Mouse (Mus musculus) thymus, adult 2 months (tissue): ENCODE measurements around the gene Krtap10-4. TPM values are rescaled to one million over a fixed set of nuclear protein-coding genes. Genes with fewer than 3 reads are reported as not detected.

Source experiments
- DNase-seq: peaks from one replicate; pipeline ENCODE4 v3.0.0; 2021
- H3K27ac ChIP-seq: fragments of 200-500 bp; 2 replicates; pipeline ENCODE4 v1.5.1; 2012; ENCODE audit warnings: low read length, control low read depth; ENCODE audit not compliant: control insufficient read depth, insufficient read depth
- H3K27me3 ChIP-seq: fragments of 200-500 bp; 2 replicates; pipeline ENCODE4 v1.6.1; 2012; ENCODE audit warnings: mild to moderate bottlenecking, low read length, moderate library complexity, mixed read lengths; ENCODE audit not compliant: control insufficient read depth, insufficient read depth
- H3K36me3 ChIP-seq: fragments of 200-500 bp; 2 replicates; pipeline ENCODE4 v1.6.1; 2012; ENCODE audit warnings: mild to moderate bottlenecking, low read length, moderate library complexity; ENCODE audit not compliant: control insufficient read depth, insufficient read depth
- H3K4me1 ChIP-seq: fragments of 200-500 bp; replicated peaks from 2 replicates; pipeline ENCODE4 v1.6.1; 2012; ENCODE audit warnings: low read length; ENCODE audit not compliant: control insufficient read depth, insufficient read depth
- H3K4me3 ChIP-seq: fragments of 200-500 bp; 2 replicates; pipeline ENCODE4 v1.5.1; 2012; ENCODE audit warnings: mild to moderate bottlenecking, low read length, control low read depth, moderate library complexity; ENCODE audit not compliant: control insufficient read depth, insufficient read depth
- CTCF ChIP-seq: fragments of 200-500 bp; IDR thresholded peaks from 2 replicates; pipeline ENCODE4 v1.5.1; 2012; ENCODE audit warnings: mild to moderate bottlenecking, control low read depth, low read length, moderate library complexity, borderline replicate concordance; ENCODE audit not compliant: control insufficient read depth, poor library complexity, insufficient read depth; ENCODE audit errors: extremely low read depth
- POLR2A ChIP-seq: fragments of 200-500 bp; IDR thresholded peaks from 2 replicates; pipeline ENCODE4 v1.6.1; 2012; ENCODE audit warnings: mild to moderate bottlenecking, low read length, control low read depth, moderate library complexity; ENCODE audit not compliant: control insufficient read depth, poor library complexity, insufficient read depth; ENCODE audit errors: extremely low read depth
- WGBS: fragments of 180-500 bp; shearing (Covaris S2); methylation state at CpG from one replicate; pipeline ENCODE4 v1.1.7; 2018; 5-methylcytosine and 5-hydroxymethylcytosine counted together
- polyA plus RNA-seq: library from polyadenylated mRNA; depleted of rRNA; stranded (reverse); fragments of >200 nt; gene quantifications from 2 replicates; pipeline ENCODE4 v1.2.3, GENCODE M21; 2012; rRNA removed

The Krtap10-4 gene
- not detected in 2 replicates for polyA plus RNA-seq

DNA sequence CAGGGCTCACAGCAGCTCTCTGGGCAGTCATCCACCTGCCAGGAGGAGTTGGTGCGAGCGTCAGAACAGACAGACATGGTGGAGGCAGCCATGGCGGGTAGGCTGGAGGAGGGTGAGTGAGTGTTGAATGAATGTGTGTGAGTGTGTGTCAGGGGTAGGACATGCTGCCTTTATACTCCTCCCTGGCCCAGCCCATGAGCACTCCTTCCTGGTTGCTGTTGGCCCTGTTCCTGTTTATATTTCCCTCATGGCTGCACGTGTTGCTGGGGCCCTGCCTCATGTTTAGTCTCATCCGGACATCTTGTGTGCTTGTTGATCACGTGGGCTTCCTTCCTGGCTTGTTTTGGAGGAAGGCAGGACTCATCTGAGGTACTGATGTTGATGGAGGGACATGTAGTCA lies at the start of gene Krtap10-4:
Gene Krtap10-4 (minus strand): TSS at position 145 of the 400 bp plus-strand sequence.
- no peaks in the 10 kb centered on the region for H3K27me3 ChIP-seq
- DNase-seq: no peak
- H3K36me3 ChIP-seq: no peaks in the 10 kb centered on the region
- TF ChIP-seq POLR2A: no peak
- TF ChIP-seq CTCF: no peak
- no peak within 1 kb of the TSS for H3K27ac ChIP-seq
- H3K4me3 ChIP-seq: no peak within 1 kb of the TSS
- H3K4me1 ChIP-seq: no peaks in the 10 kb centered on the region
- 82% methylated on average over 6 of the region's 6 CpGs for WGBS

GRCm38 (mm10) chr10:77869651-77870050 lies 42.8 kb upstream of the Krtap10-4 start:
- no peak for DNase-seq
- 94% methylated on average over 7 of the region's 7 CpGs for WGBS
- TF ChIP-seq POLR2A (no peak), CTCF (no peak)
- Histone ChIP-seq H3K4me1 (peaks cover 4% of the 10 kb centered on the region; the same call in 1 of the 2 replicates), H3K4me3 (no peak overlapping the region), H3K27me3 (no peaks in the 10 kb centered on the region), H3K27ac (no peak overlapping the region), H3K36me3 (no peaks in the 10 kb centered on the region)

- Histone ChIP-seq H3K27ac (no peak overlapping the region), H3K36me3 (no peaks in the 10 kb centered on the region), H3K27me3 (no peaks in the 10 kb centered on the region), H3K4me3 (no peak overlapping the region), H3K4me1 (peaks cover 8% of the 10 kb centered on the region; the same call in 1 of the 2 replicates)
- 79% methylated on average over 1 of the region's 1 CpGs for WGBS
- DNase-seq: no peak
- TF ChIP-seq POLR2A: no peak
- TF ChIP-seq CTCF: no peak
Observed at GRCm38 (mm10) chr10:77867546-77867945, 40.7 kb upstream of the Krtap10-4 start.

- 43% methylated on average over 11 of the region's 11 CpGs for WGBS
- no peak for TF ChIP-seq CTCF
- TF ChIP-seq POLR2A: no peak
Observed at GRCm38 (mm10) chr10:77864762-77865143, 37.9 kb upstream of the Krtap10-4 start.

DNA sequence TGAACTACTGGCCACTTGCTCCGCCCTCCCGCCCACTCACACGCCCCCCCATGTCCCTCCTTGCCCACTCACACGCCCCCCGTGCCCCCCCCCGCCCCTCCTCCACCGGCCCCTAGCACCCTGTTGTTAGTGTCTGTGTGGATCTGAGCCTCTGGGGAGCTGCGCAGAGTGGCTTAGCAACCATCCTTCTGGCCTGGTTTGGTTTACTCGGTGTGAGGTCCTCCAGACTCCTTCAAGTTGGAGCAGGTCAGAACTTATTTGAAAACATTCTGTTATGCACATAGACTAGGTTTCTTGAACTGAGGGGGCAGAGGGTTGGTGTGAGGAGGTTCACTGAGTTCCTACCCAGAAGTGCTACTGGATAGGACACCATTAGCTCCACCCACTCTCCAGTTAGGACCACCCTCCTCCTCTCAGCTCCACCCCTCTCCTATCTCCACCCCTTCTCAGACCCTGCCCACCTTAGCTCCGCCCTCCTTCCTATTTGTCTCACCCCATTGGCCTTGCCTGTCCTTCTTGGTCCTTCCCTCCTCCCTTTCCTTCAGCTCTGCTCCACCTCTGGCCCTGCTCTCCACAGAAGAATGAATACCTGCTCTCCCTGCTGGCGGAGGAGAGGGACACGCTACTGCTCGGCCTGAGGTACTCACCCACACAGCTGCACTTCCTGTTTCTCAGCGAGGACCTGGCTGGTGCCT lies 37.3 kb upstream of the Krtap10-4 start:
- H3K36me3 ChIP-seq: no peaks in the 10 kb centered on the region
- WGBS: 32% methylated on average over 14 of the region's 14 CpGs

More at GRCm38 (mm10) chr10:77864762-77865143, 37.9 kb upstream of the Krtap10-4 start:
- DNase-seq: no peak
- Histone ChIP-seq H3K36me3 (no peaks in the 10 kb centered on the region), H3K27me3 (no peaks in the 10 kb centered on the region), H3K4me3 (peak overlapping the region; percentile 33), H3K27ac (no peak overlapping the region), H3K4me1 (peaks cover 8% of the 10 kb centered on the region; the same call in 1 of the 2 replicates)

DNA sequence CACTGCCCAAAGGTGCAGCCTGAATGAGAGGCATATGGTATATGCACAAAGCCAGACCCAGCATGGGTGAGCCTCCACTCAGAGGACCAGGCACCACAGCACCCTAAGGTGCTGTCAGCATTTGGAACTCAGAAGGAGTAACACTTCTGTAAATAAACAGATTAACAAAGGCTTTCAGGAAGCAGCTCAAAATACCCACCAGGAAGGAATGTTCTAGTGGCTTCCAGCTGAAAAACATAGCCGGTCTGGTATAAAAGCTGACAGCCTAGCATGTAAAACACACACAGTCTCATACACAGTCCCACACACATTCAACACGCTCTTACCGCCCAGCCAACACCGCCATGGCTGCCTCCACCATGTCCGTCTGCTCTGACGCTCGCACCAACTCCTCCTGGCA lies 34.8 kb upstream of the Krtap10-4 start, which contains the start of gene Gm3285:
Gene Gm3285 (plus strand): TSS at position 301 of the 400 bp plus-strand sequence.
- H3K27ac ChIP-seq: no peak within 1 kb of the TSS
- peaks cover 8% of the 10 kb centered on the region; the same call in 1 of the 2 replicates for H3K4me1 ChIP-seq
- H3K36me3 ChIP-seq: no peaks in the 10 kb centered on the region
- TF ChIP-seq POLR2A (no peak), CTCF (no peak)
- no peaks in the 10 kb centered on the region for H3K27me3 ChIP-seq
- no peak within 1 kb of the TSS for H3K4me3 ChIP-seq
- DNase-seq: no peak
- WGBS: 75% methylated on average over 7 of the region's 7 CpGs

More for the DNA sequence above, 37.3 kb upstream of the Krtap10-4 start:
- H3K4me1 ChIP-seq: peaks cover 8% of the 10 kb centered on the region; the same call in 1 of the 2 replicates
- TF ChIP-seq CTCF (no peak), POLR2A (no peak)
- H3K4me3 ChIP-seq: peak overlapping the region; percentile 33
- no peak overlapping the region for H3K27ac ChIP-seq
- H3K27me3 ChIP-seq: no peaks in the 10 kb centered on the region
- peak; percentile 44 for DNase-seq
